Mouse (Mus musculus) kidney, adult 18-20 months (tissue): ENCODE results near the gene Mast4.

Experiments used
- DNase-seq: peaks from one replicate; pipeline ENCODE4 v3.0.0; 2021

Gene Mast4

GRCm38 (mm10) chr13:102852865-102853264 is 481.4 kb downstream of the Mast4 start:
- peak; percentile 34 for DNase-seq

DNA sequence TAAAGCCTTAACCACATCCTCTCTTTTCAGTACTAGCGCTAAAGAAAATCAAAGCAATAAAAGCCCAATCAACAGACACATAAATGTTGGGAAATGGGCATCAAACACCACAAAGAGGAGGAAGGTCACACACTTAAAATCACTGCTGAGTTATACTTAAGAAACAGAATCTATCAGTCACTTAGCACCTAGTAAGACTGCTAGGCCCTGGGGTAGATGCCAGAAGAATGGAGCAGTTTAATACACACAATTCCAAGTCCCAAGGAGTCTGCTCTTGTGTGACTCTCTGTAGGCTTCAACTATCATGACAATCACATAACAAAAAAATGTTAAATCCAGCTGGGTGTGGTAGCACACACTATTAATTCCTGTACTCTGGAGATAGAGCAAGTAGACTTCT is 483.0 kb downstream of the Mast4 start:
- no peak for DNase-seq

DNA sequence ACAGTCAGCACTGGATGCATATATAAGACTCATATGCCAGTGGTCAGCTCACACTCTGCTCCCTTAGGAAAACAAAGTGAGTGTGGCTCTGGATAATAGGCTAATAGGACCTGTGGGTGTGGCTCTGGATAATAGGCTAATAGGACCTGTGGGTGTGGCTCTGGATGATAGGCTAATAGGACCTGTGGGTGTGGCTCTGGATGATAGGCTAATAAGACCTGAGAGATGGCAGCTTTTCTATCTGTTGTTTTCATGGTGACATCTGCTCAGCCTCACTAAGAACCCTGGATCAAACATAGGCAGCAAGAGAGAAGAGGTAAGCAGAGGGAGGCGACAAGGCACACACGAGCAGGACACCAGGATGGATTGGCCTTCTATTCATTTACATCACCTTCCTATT is 483.7 kb downstream of the Mast4 start:
- DNase-seq, result no peak

GRCm38 (mm10) chr13:102849068-102849467 is 485.2 kb downstream of the Mast4 start:
- no peak for DNase-seq

DNA sequence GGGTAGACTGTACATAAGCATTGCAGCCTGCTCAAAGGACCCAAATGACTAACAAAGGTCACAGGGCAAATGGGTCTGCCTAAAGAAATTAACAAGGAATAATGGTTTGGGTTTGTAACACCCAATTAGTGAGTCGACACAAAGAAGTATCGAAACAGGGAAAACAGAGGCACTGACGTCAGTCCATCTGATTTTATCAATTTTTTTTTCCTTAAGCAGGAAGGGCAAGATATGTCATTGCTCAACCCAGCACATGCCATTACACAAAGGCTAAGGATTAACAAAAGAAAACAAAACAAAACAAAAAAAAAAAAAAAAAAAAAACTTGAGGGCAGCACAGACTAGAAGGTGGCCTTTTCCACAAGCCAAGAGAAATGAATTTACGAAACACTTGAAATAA is 487.8 kb downstream of the Mast4 start:
- no peak for DNase-seq

DNA sequence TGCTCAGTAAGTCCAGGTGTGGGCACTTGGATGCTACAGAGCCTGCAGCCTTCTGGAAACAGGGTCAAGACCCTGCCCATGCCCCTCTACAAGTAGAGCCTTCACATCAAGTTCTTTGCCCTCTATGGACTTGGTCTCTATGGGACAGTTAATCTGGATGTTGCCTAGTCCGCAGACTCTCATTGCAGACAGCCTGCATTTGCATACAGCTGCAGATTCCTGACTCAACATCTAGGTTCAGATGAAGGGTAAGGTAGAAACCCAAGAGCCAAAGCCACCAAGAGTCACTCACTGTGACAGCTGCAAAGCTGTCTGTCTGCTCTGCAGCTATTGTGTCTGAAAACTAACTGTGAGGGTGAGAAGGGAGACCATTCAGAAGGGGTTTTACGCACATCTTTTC is 491.6 kb downstream of the Mast4 start:
- no peak for DNase-seq

- DNase-seq, result peak; percentile 38
Observed at GRCm38 (mm10) chr13:102842237-102842636, 492.1 kb downstream of the Mast4 start.

DNA sequence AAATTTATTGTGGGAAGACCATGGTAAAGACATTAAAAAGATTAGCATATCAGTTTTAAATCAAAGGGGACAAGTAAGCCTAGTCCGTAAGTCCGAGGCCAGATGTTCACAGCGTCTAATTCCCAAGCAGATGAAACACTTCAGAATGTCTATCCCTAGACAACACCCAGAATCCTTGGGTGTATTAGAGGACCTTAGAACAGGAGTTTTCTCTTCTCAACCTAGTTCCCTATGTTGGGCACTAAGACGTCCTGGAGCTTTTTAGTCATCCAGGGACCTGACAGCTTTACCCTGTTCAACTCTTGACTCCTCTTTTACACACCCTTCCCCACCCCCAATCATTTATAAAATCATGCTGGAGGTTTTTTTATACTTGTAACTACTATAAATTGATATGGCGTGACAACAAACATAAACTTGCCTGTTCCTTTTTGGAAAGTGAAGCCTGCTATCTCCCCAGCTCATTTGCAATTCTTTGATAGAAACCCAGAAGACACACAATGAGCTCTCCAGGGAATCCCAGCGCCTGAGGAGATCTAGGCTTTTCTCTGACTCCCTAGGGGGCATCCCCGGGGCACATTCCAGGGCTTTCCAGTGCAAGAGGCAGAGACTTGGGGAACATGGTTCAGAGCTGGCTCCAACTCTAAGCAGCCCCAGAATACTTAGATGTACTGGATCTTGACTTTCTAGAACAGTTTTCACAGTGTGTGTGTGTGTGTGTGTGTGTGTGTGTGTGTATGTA is 494.4 kb downstream of the Mast4 start:
- DNase-seq, result no peak

DNA sequence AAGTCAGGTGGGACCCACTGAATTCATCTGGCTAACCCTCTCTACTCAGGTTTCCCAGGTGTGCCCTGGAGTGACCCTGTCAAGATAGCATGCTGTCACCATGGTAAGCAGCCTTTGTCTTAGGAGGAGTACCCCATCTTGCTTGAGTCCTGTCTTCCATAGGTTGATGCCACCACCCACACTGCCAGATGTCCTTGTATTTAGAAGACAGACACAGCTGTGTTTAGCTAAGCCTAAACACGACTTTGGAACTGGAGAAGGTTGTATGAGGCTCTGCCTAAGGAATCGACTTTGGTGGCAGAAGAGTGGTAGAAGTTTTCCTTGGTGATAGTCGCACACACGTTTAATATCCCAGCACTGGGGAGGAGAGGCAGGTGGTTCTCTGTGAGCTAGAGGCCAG is 496.9 kb downstream of the Mast4 start:
- no peak for DNase-seq

- no peak for DNase-seq
Observed at GRCm38 (mm10) chr13:102835336-102835735, 499.0 kb downstream of the Mast4 start.

GRCm38 (mm10) chr13:102818287-102818686 is 516.0 kb downstream of the Mast4 start:
- DNase-seq, result no peak

DNA sequence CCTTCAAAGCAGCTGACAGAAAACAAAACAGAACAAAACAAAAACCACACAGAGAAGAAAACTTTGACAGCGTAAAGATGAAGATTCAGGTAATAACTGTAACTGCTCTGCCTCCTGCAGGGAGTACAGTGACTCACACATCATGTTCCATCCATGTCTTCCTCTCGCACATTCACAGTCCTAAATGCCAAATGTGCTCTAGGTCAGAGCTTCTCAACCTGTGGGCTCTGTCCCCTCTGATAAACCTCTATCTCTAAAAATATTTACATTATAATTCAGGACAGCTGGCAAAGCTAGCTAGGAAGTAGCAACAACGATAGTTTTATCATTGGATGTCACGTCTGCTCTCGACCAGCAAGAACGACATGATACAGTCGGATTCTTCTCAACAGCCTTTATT is 517.6 kb downstream of the Mast4 start:
- no peak for DNase-seq

- DNase-seq, result no peak
Observed at GRCm38 (mm10) chr13:102815158-102815557, 519.1 kb downstream of the Mast4 start.

- peak; percentile 77 for DNase-seq
Observed at GRCm38 (mm10) chr13:102811129-102811832, 523.0 kb downstream of the Mast4 start.

DNA sequence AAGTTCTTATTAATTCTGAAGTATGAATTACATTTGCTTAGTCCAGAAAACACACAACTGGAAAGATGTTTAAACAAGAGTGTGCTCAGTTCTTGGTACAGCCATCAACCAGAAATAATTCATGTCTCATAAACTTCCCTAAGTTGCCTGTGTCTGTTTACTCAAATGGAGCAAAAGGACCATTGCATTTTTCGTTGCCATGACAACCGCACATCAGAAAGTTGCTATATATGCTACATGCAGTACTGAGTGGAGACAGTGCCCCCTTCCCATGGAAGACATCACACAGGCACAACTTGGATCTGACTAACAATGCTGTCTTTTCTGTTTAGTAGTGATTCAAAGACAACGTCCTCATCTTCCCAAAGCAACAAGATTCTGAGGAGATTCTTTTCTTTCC is 527.6 kb downstream of the Mast4 start:
- no peak for DNase-seq

- peak; percentile 8 for DNase-seq
Observed at GRCm38 (mm10) chr13:102805190-102805589, 529.1 kb downstream of the Mast4 start.

GRCm38 (mm10) chr13:102803206-102803605 is 531.1 kb downstream of the Mast4 start:
- DNase-seq, result no peak

DNA sequence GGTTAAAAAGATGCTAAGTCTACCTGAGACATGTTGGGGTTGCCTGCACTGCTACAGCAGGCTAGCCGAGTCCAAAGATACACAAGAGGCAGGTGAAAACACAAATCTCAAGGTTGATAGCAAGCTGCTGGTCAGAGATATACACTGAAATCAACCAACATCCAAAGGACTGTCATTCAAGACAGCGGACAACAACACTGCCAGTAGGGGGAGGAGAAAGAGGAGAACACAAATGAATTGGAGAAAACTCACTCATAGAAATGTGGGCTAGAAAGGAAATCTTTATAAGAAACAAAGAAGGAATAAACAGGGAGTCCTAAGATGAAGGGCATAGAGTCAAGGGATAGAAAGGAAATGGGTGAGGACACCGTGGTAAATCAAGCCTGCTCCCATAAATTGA is 542.1 kb downstream of the Mast4 start:
- no peak for DNase-seq

- no peak for DNase-seq
Observed at GRCm38 (mm10) chr13:102790601-102791155, 543.6 kb downstream of the Mast4 start.

DNA sequence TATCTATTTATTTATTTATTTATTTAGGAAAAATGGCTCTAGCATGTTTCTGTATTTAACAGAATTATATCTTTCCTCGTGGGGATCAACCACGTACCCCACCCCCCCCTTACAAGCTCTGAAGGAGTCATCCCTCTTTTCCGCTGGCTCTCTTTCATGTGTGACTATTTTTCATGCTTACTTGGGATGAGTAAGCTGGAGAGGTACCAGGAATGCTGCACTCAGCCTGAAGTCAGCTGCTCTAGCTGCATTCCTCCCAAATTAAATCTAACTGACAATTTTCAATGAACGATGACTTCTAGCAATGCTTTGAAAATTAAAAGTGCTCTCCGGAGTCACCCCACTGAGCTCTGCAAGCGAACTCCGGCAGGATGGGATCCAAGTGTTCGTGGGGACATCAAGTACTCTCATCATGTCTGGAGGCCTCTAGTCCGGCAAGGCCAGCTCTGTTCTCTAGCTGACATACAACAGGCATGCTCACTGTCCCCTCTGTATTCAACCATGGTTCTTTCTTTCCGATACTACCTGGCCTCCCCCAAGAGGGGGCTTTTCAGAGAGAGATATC is 547.5 kb downstream of the Mast4 start:
- DNase-seq, result no peak

DNA sequence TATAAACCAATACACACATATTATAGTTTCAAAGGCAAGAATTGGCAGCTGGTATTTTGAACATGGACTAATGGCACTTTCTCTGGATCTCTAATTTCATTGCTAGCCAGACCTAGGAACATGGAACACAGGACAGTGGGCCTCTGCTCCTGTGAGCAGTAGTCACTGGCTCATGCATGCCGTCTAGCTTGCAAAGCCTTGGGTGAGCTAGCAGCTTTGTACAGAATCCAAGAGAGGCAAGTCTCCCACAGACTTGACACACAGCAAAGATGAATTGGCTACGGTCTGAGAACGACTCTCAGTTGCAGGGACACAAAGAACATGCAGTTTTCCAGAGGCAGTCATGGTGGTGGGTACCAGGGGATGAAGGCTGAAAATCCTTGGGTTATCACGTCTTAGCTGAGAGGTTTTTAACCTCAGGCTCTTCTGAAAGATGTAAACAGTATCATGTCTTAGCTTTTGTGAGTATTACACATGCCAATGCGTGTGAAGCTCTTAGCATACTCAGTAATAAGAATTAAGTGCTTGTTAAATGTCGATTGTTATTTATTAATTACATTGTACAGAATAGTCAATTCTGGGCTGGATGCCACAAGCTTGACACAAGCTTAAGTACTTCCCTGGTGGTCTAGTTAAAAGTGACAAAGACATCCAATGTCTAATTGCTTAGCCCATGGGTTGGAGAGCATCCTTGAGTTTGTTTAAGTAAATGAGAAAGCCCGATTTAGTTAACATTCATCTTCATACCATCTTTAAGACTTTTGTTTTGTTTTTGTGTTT is 550.6 kb downstream of the Mast4 start:
- DNase-seq, result no peak

- no peak for DNase-seq
Observed at GRCm38 (mm10) chr13:102779275-102779674, 555.0 kb downstream of the Mast4 start.

DNA sequence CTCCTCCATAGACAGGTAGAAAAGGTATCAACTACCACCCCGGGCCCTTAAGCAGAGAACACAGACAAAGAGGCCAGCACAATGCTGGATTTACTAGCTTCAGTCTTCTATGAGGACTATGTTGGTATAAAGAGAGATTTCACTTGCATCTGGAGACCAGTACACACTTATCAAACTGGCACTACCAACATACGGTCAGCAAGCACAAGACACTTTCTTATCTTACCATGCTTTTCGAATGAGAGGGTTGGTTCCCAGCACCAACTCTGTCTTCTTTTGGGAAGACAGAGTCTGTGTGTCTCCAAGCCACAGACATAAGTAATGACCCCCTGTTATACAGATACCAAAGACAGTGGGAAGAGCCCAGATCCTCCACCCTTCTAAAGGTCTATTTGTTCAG is 555.4 kb downstream of the Mast4 start:
- no peak for DNase-seq
